Mouse (Mus musculus) megakaryocyte, embryonic 14.5 days (primary cell): ENCODE results near the gene P3h3.

ENCODE experiments used
- FLI1 ChIP-seq: IDR thresholded peaks from 2 replicates; pipeline ENCODE4 v1.6.1; 2012; ENCODE audit warnings: low read length, inconsistent platforms, mixed read lengths
- GATA1 ChIP-seq: IDR thresholded peaks from 3 replicates; pipeline ENCODE4 v1.6.1; 2012; ENCODE audit warnings: mixed read lengths, low read length, inconsistent platforms, borderline replicate concordance

GRCm38 (mm10) chr6:124856916-124857839 lies at the start of gene P3h3:
- TF ChIP-seq GATA1 (no peak), FLI1 (no peak)
